Mouse (Mus musculus) kidney, postnatal 0 days (tissue): ENCODE data around the gene Htt. TPM values are rescaled to one million over a fixed set of nuclear protein-coding genes. Genes with fewer than 3 reads are reported as not detected.

Source experiments
- ATAC-seq: fragments of 200-750 bp; cut with Nextera tagmentation; replicated peaks from 2 replicates; pipeline ENCODE4 v1.8.0; 2017; ENCODE audit warnings: low read depth, moderate number of reproducible peaks, moderate TSS enrichment, moderate library complexity; ENCODE audit not compliant: low FRiP score
- DNase-seq: peaks from one replicate; pipeline ENCODE4 v3.0.0-alpha.2; 2016; ENCODE audit warnings: low spot score
- H3K27ac ChIP-seq: fragments of 300-500 bp; sonication (generic); 2 replicates; pipeline ENCODE4 v1.5.1; 2014; ENCODE audit warnings: mild to moderate bottlenecking
- H3K27me3 ChIP-seq: fragments of 300-500 bp; sonication (generic); 2 replicates; pipeline ENCODE4 v1.6.1; 2014; ENCODE audit warnings: low read length, mixed read lengths; ENCODE audit not compliant: insufficient read depth
- H3K36me3 ChIP-seq: fragments of 300-500 bp; sonication (generic); 2 replicates; pipeline ENCODE4 v1.6.1; 2014; ENCODE audit warnings: low read length, mixed read lengths; ENCODE audit not compliant: insufficient read depth
- H3K4me1 ChIP-seq: fragments of 300-500 bp; sonication (generic); replicated peaks from 2 replicates; pipeline ENCODE4 v1.6.1; 2014; ENCODE audit warnings: antibody characterized with exemption, low read length, mixed read lengths; ENCODE audit not compliant: insufficient read depth
- H3K4me2 ChIP-seq: fragments of 300-500 bp; sonication (generic); 2 replicates; pipeline ENCODE4 v1.6.1; 2014; ENCODE audit warnings: mild to moderate bottlenecking, low read length, moderate library complexity, mixed read lengths
- H3K4me3 ChIP-seq: fragments of 300-500 bp; sonication (generic); replicated peaks from 2 replicates; pipeline ENCODE4 v1.5.1; 2014; ENCODE audit warnings: low read depth, low read length
- H3K9ac ChIP-seq: fragments of 300-500 bp; sonication (generic); 2 replicates; pipeline ENCODE4 v1.6.1; 2014; ENCODE audit warnings: low read depth, low read length
- H3K9me3 ChIP-seq: fragments of 300-500 bp; sonication (generic); replicated peaks from 2 replicates; pipeline ENCODE4 v1.6.1; 2016; ENCODE audit warnings: low read length, inconsistent platforms, mixed read lengths
- CTCF ChIP-seq: IDR thresholded peaks from 2 replicates; pipeline ENCODE4 v1.5.1; 2016; ENCODE audit warnings: antibody characterized with exemption, low read depth, mild to moderate bottlenecking, moderate library complexity
- WGBS: fragments of 180-500 bp; shearing (Covaris S2); extraction: QIAGEN DNeasy Blood & Tissue Kit; methylation state at CpG from one replicate; pipeline ENCODE4 v1.1.7; 2014; 5-methylcytosine and 5-hydroxymethylcytosine counted together
- polyA plus RNA-seq: library from polyadenylated mRNA; unstranded; fragments of >200 nt; fragmentation: Nextera tagmentation; extraction: Ambion mirVana; gene quantifications from 2 replicates; pipeline ENCODE4 v1.2.1, GENCODE M21; 2015

The Htt gene
- polyA plus RNA-seq, 1 experiment from 2014 or later, result 4.1 TPM

GRCm38 (mm10) chr5:34881023-34881422, 119.5 kb downstream of the Htt start:
- no peak for ATAC-seq
- H3K27me3 ChIP-seq, result no peaks in the 10 kb centered on the region
- DNase-seq, result no peak
- no peaks in the 10 kb centered on the region for H3K9me3 ChIP-seq
- no peak overlapping the region for H3K27ac ChIP-seq
- H3K4me2 ChIP-seq, result no peak overlapping the region
- H3K4me3 ChIP-seq, result no peak overlapping the region
- no peak overlapping the region for H3K9ac ChIP-seq
- WGBS, result 95% methylated on average over 3 of the region's 3 CpGs
- no peak for TF ChIP-seq CTCF
- peaks cover 60% of the 10 kb centered on the region for H3K36me3 ChIP-seq
- H3K4me1 ChIP-seq, result no peaks in the 10 kb centered on the region

- ATAC-seq, result no peak
Measured at GRCm38 (mm10) chr5:34885250-34885649, 123.7 kb downstream of the Htt start.

GRCm38 (mm10) chr5:34889252-34889651, 127.7 kb downstream of the Htt start:
- TF ChIP-seq CTCF, result no peak
- Histone ChIP-seq H3K9ac (no peak overlapping the region), H3K9me3 (no peaks in the 10 kb centered on the region), H3K4me1 (no peaks in the 10 kb centered on the region), H3K36me3 (peaks cover 33% of the 10 kb centered on the region), H3K27me3 (no peaks in the 10 kb centered on the region), H3K27ac (no peak overlapping the region), H3K4me2 (no peak overlapping the region), H3K4me3 (no peak overlapping the region)
- ATAC-seq, result no peak
- 91% methylated on average over 4 of the region's 4 CpGs for WGBS
- no peak for DNase-seq

More at GRCm38 (mm10) chr5:34885250-34885649, 123.7 kb downstream of the Htt start:
- WGBS, result 87% methylated on average over 3 of the region's 3 CpGs
- Histone ChIP-seq H3K4me1 (no peaks in the 10 kb centered on the region), H3K4me2 (no peak overlapping the region), H3K36me3 (peaks cover 39% of the 10 kb centered on the region), H3K27me3 (no peaks in the 10 kb centered on the region), H3K9me3 (no peaks in the 10 kb centered on the region), H3K27ac (no peak overlapping the region), H3K9ac (no peak overlapping the region), H3K4me3 (no peak overlapping the region)
- DNase-seq, result no peak
- TF ChIP-seq CTCF, result peak; percentile 26

- no peaks in the 10 kb centered on the region for H3K9me3 ChIP-seq
- no peak overlapping the region for H3K4me3 ChIP-seq
- 92% methylated on average over 3 of the region's 3 CpGs for WGBS
- no peaks in the 10 kb centered on the region for H3K4me1 ChIP-seq
- H3K36me3 ChIP-seq, result peaks cover 63% of the 10 kb centered on the region
- H3K4me2 ChIP-seq, result no peak overlapping the region
- TF ChIP-seq CTCF, result no peak
- no peak overlapping the region for H3K9ac ChIP-seq
- no peak overlapping the region for H3K27ac ChIP-seq
- ATAC-seq (no peak), DNase-seq (no peak)
- no peaks in the 10 kb centered on the region for H3K27me3 ChIP-seq
Measured at GRCm38 (mm10) chr5:34896697-34897453, 135.3 kb downstream of the Htt start.

DNA sequence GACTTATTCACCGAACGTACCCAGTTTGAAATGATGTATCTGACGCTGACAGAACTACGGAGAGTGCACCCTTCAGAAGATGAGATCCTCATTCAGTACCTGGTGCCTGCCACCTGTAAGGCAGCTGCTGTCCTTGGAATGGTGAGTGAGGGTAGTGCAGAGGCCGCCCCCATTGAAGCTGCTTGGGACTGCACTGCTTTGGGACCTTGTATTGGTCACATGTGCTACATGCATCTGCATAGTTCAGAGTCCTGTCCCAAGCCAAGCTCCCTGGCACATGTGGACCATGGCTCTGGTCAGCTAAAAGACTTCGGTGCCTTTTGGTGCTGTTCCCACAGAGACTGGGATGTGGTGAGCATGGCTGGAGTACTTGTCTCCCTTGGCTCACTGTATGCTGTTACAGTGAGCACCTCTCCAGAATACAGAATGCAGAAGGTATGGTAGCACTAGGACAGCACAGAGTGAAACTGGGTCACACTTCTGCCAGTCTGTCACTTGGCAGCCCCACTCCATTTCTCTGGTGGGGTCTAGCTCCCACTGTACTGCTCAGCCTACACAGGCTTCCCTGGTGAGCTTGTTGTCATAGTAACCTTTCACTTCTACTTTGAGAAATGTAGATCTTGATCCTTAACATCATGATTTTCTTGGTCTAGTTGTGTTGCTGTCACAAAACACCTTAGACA, 138.4 kb downstream of the Htt start:
- no peak overlapping the region for H3K4me2 ChIP-seq
- no peak overlapping the region for H3K9ac ChIP-seq
- TF ChIP-seq CTCF, result no peak
- no peak overlapping the region for H3K4me3 ChIP-seq
- no peaks in the 10 kb centered on the region for H3K9me3 ChIP-seq
- WGBS, result 95% methylated on average over 6 of the region's 6 CpGs
- H3K27me3 ChIP-seq, result no peaks in the 10 kb centered on the region
- no peaks in the 10 kb centered on the region for H3K4me1 ChIP-seq
- DNase-seq, result no peak
- no peak overlapping the region for H3K27ac ChIP-seq
- no peak for ATAC-seq
- peaks cover 64% of the 10 kb centered on the region for H3K36me3 ChIP-seq

DNA sequence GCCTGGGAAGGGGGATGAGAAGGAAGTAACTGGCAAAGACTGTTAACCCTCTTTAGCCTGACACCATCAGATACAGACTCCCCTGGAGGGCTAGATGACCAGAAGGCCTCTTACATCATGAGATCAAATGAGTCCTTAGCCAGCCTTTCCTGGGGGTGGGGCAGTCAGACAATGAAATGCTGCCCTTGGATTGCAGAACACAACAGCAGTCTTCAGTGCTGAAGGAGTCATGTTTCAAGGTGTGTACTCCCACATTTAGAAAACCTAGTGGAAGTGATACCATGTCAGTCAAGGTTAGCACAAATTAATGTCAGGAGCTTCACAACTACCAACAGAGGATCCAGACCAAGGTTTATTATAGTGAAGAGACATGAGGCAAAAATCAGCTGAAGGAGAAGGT, 140.8 kb downstream of the Htt start:
- ATAC-seq (no peak), DNase-seq (no peak)
- no peak overlapping the region for H3K4me2 ChIP-seq
- H3K27ac ChIP-seq, result no peak overlapping the region
- H3K9ac ChIP-seq, result no peak overlapping the region
- H3K4me1 ChIP-seq, result no peaks in the 10 kb centered on the region
- peaks cover 70% of the 10 kb centered on the region for H3K36me3 ChIP-seq
- no peak overlapping the region for H3K4me3 ChIP-seq
- no peaks in the 10 kb centered on the region for H3K9me3 ChIP-seq
- no peaks in the 10 kb centered on the region for H3K27me3 ChIP-seq
- TF ChIP-seq CTCF, result no peak
